Mouse (Mus musculus): ENCODE results near the gene Mical1.

The Mical1 gene

DNA sequence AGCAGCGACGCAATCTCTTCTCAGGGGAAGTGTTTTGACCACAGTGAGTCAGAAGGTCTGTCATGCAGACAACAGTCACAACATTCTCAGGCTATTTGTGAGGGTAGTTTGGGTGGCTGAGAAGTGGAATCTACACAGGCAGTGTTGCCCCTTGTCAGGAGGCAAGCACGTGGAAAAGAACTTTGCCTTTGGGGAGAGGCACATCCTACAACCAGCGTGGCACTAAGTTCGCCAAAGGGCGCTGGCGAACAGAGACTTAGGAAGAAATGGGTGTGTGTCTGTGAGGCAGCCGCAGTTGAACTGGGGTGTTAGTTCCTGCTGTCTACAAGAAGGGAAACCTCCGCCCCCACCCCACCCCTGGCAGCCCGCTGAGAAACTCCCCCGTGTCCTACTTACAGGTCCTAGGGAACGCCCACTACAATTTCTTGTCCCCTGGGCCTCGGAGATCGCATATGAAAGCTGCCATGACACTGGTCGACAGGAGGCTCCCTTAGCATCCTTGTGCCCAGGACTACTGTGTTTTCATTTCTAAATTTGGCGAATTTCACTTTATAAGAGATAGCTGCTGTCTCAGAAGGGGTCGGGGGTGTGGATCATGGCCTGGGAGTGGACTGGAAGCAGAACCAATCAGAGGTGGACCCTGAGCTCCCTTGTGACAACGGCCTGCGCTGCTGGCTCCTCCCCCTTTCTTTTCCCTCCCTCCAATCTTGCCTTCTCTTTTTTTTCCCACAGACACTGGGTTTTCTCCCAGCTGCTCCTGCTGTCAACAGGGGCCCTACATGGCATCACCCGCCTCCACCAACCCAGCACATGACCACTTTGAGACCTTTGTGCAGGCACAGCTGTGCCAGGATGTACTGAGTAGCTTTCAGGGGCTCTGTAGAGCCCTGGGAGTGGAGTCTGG is 1.4 kb downstream of the Mical1 start:
- peak; percentile 70 to 84 for DNase-seq

DNA sequence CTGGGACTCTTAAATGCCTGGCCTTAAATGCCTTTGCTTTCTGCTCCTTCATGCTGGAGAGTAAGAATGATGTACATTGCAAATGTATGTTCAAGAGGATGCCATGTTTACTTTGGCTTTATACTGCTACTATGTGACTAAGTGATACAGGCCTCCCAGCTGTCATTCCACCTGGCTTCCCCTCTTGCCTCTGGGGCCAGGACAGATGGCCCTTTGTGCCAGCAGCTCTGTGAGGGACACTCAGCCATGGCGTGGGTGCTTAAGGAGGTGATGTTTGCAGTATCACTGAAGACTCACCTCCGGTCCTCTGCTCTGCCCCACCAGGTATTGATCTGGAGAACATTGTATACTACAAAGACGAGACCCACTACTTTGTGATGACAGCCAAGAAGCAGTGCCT is 3.8 kb downstream of the Mical1 start:
- no peak for DNase-seq

DNA sequence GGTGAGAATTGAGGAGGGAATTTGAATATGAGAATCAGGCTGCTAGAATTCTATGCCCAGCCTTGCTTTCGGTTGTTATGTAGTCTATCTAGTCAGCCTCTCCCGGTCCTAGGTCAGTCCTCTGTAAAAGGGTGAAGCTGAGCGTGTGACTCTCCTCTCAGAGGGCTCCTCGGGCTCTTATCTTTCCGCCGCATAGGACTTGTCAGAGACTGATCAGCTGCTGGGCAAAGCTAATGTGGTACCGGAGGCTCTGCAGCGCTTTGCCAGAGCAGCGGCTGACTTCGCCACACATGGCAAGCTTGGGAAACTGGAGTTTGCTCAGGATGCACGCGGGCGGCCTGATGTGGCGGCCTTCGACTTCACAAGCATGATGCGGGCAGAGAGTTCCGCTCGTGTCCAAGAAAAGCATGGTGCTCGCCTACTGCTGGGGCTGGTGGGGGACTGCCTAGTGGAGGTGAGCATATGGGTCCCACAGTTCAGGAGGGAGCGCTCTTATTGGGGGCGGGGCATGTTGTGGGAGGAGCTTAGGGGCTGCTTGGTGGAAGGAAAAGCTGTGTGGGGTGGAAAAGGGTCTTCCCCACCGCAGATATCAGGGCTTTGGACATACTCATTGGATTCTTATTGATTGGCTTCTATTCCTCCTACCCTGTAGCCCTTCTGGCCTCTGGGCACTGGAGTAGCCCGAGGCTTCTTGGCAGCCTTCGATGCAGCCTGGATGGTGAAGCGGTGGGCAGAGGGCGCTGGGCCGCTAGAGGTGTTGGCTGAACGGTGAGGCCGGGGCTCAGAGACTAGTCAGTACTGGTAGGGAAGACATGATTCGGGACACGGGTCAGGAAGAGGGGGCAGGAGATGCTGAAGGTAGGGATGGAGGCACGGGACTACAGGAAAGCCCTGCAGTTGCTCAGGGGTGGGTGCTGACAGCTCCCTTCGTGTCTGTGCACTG is 5.1 kb downstream of the Mical1 start:
- no peak for DNase-seq

DNA sequence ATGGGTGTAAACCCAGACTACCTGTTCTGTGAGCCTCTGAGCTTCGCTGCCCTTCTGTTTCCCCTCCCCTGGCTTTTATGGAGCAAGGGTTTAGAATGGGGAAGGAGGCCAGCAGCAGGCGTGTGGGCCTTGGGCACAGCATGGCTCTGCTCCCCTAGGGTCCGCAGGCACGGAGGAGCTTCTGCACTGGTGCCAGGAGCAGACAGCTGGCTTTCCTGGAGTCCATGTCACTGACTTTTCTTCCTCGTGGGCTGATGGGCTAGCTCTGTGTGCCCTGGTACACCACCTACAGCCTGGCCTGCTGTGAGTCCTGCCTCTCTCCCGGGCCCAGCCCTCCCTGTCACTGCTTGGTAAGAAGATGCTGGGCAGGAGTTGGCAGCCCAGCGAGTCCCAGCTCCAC is 6.3 kb downstream of the Mical1 start:
- DNase-seq: no peak

DNA sequence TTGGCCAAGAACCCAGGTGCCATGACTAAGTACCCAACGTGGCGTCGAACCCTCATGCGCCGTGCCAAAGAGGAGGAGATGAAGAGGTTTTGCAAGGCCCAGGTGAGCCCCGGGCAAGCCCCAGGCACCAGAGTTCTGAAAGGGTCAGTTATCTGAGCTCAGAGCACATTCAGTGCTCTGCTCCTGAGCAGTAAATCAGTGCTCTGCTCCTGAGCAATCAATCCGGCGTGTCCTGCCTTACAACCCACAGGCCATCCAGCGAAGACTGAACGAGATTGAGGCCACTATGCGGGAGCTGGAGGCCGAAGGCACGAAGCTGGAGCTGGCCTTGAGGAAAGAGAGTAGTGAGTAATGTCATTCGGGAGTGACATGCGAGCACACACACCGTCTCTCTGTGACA is 9.7 kb downstream of the Mical1 start:
- DNase-seq: no peak

DNA sequence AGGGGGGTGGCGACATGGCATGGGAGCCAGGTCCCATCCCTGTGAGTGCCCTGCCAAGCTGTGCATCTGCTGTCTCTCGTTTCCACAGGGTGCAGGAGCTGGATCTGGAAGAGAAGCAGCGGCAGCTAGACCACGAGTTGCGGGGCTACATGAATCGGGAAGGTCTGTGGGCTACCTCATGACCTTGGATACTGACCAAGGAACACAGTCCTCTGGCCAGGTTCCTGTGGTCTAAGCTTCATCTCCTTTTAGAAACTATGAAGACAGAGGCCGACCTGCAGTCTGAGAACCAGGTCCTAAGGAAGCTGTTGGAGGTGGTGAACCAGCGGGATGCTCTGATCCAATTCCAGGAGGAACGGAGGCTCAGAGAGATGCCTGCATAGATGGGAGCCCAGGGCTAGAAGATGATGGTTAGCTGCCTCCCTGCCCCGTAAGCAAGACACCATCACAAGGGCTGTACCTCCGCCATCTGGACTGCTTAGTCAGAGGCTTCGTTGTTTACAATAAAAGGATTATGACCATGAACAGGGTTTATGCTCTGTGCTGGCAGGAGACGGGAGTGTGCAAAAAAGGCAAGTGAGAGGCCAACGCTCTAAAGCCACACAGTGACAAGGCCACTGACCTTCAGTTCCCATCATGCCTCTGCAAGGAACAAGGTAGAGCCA is 10.5 kb downstream of the Mical1 start:
- no peak for DNase-seq

DNA sequence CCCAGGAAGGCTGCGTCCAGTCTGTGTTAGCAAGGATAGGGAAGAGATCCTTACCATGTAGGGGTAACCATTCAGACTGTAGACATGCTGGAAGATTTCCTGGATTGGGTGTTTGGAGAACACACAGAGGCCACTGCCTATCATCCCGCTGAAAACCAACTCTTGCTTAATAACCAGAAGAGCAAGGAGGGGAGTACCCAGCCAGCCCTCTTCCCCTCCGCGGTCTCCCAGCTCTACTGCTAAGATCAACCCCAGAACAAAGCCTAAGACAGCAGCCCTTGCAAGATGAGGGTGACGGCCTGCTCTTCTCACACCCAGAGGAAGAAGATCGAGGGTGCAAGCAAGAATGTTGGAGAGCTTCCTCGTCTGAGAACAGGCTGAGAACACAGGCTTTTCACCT is 12.8 kb downstream of the Mical1 start:
- no peak for DNase-seq

DNA sequence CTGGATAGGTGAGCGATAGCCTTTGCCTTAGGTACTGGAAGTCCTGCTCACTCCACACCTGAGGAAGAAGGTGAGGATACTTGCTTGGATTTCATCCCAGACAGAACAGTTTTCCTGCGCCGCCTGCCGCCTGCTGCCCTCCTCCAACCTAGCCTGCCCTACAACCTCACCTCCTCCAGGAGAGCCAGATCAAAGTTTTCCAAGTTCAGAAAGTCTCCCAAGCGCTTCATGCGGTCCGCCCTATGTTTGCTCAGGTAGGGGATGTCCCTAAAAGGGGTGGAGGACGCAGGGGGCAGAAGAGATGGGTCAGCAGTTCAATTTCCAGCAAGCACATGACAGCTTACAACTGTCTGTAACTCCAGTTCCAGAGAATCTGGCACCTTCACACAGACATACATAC is 13.2 kb downstream of the Mical1 start:
- DNase-seq: peak in 1 of 2 experiments; percentile 51

DNA sequence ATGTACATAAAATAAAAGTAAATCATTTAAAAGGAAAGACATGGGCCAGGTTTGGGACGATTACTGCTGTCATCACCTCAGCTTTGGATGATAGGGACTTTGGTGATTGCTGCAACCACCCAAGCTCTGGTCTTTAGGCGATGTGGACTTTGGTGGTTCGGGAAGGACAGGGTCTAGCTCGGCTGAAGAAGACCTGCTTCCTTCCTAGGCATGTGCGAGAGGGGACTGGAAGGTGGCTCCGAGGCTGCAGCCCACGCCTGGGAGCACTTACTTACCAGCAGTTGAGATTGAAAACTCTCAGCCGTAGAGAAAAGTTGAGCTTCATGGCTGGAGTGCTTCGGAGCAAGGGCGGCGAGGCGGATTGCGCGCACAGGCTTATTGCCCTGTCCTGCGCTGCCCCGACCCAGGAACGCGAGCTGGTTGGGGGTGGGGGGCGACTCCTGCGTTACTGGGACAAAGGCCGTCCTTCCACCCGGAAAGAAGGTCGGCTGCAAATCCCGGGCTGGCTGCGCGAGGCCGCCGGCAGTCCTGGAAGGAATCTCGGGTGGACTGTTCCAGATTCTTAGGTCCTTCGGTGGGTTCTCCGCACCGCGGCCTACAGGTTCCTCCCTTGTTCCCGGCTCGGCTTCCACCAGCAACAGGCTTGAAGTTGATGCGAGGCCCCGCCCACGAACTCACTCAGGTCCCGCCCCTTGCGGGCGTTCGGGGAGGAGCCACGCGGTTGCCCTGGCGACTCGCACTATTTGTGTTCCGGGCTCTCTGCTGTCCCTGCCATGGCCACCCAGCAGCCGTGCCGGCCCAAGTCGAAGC is 13.8 kb downstream of the Mical1 start, which contains the start of the genes Smpd2 and Ppil6:
TSS of gene Smpd2 (minus strand) at position 662 of the 810 bp plus-strand sequence.
TSS of gene Ppil6 (plus strand) at position 732 of the 810 bp plus-strand sequence.
- peak; percentile 97 to 98 for DNase-seq

DNA sequence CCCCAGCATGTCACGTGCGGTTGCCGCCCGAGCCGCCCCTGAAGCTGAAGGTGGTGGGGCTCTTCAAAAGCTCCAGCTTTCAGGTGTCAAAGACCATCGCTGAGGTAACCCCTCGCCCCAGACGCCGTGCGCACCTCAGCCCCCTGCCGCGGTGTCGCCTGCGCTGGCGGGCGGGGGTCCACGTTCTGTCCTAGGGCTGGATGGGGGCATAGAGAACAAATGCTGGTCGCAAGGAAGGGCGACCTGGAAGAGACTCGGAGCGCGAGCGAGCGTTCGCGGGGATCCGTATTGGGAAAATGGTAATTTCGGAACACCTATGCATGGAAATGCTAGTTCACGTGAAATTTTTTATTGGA is 14.4 kb downstream of the Mical1 start:
- DNase-seq: no peak

DNA sequence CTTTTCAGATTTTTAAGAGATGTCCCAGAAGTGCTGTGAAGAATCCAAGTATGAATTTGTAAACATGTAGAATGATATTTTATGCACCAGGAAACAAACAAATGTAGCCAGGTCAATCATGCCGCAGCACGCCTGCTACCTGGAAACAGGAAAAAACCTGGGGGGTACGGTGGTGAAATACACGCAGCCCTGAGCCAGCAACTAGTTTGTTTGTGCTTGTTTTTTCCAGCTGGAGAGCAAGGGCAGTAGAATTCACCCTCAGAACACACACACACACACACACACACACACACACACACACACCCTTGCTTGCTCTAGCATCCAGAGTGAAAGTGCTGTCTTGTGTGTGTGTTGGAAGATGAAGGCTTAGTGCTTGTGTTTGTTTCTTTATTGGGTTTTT is 15.0 kb downstream of the Mical1 start:
- peak; percentile 35 to 36 for DNase-seq

DNA sequence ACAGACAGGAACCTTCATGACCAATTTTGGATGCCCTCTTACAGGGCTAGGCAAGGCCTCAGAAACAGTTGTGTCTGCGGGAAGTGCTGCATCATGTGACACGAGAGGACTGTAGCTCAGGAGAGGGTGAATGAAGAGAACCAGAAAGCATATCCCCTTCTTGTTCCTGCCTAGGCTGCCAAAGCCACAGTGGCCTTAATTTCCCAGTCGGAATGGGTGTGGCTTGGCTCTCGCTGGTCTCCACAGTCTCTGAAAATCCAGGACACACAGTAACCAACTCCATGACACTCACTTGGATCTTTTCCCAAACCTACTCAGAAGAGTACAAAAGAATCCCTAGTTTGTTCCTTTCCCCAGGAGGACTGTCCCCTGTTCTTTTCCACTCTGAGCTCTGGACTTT is 24.8 kb downstream of the Mical1 start:
- peak in 1 of 2 experiments; percentile 36 for DNase-seq

DNA sequence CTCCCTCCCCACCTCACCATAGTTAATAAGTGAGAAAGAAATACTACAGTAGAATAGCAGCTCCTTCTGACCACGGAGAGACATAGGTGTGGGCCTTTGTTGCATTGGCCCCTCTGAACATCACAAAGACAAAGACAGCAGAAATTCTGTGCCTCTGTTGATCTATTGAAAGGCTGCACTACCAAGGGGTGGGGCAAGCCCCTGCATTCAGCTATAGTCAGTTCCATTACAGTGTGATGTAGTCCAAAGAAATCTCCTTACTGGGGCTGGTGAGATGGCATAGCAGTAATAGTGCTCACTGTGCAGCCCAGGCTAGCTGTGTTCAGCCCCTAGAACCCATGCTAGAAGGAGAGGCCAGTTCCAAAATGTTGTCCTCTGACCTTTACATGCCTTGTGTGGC is 28.9 kb downstream of the Mical1 start:
- no peak for DNase-seq

DNA sequence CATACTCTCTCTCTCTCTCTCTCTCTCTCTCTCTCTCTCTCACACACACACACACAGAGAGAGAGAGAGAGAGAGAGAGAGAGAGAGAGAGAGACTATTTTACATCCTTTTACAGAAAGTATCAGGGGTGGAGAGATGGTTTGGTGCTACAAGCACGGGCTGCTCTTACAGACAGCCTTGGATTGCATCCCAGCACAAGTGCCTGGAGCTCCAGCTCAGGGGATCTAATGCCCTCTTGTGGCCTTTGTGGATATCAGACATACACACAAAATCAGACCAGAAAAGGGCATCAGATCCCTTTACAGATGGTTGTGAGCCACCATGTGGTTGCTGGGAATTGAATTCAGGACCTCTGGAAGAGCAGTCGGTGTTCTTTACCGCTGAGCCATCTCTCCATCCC is 29.3 kb downstream of the Mical1 start:
- peak; percentile 63 to 75 for DNase-seq

DNA sequence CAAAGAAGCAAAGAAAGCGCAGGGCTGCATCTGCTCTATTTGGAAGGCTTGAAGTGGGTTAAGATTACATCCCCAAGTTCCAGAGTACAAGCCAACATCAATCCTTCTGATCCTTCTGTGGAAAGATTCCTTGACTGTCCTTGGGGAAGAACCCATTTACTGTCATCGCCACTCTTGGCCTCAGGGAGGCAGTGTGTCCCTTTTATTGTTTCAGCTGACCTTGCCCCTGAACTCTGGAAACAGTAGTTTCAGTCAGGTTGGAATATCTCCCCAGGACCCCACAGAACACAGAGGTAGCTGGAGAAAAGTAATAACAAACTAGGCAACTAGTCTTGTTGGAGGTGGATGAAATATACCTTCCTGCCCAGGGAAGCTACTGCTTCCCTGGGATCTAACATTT is 33.0 kb downstream of the Mical1 start:
- DNase-seq: peak in 1 of 2 experiments; percentile 39

DNA sequence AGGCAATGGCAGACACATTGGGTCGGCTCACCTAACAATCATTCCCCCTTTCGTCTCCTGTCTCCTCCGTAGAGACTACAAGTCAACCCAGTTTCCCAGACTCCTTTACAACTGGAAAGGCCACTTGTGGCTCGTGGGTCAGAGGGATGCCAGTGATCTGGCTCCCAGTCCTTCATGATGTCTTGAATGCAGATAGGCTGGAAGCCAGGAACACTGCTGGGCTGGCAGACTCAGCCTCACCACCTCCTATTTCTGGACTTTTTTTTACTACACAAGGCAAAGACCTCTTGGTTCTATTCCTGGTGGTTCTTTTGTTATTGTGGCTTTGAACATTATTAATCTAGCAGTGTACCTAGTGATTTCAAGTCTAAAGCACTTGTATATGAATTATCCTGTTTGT is 38.2 kb downstream of the Mical1 start:
- DNase-seq: no peak

DNA sequence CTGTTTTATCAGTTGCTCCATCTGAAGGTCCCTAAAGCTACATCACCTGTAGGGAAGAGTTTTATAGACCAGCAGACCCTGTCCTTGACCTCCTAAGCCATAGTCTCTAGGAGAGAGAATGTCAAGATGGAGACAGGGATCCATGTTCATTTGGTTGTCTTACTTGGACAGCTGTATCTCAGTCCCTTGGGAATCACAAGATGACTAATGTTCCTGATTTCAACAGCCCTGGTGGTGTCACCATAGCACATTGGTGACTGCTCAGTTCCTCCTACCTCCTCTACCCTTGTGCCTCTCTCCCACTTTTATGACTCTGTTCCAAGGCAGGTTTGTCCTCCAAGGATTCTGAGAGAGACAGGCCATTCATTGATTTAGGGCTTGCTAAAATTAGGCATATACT is 38.8 kb downstream of the Mical1 start:
- DNase-seq: no peak

DNA sequence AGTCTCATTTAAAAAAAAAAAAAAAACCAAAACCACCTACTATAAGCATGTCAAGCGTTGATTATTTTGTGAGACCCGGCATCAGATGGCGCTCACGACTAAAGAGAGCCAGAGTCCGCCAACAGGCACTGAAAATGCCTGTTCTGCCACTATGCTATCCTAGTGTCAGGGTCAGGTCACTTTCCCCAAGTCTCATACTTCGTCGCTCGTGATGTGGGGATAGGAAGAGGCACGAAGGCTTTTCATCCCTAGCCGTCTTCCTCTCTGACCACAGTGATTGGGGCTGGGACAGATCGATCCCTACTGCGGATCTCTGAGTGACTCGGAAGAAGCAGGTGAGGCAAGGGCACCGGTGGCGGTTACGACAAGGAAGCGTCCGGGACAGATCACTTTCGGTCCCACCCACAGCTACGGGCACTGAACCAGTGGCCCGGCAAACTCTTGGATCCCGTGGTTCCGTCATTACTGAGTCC is 42.4 kb downstream of the Mical1 start:
- peak; percentile 76 to 87 for DNase-seq

DNA sequence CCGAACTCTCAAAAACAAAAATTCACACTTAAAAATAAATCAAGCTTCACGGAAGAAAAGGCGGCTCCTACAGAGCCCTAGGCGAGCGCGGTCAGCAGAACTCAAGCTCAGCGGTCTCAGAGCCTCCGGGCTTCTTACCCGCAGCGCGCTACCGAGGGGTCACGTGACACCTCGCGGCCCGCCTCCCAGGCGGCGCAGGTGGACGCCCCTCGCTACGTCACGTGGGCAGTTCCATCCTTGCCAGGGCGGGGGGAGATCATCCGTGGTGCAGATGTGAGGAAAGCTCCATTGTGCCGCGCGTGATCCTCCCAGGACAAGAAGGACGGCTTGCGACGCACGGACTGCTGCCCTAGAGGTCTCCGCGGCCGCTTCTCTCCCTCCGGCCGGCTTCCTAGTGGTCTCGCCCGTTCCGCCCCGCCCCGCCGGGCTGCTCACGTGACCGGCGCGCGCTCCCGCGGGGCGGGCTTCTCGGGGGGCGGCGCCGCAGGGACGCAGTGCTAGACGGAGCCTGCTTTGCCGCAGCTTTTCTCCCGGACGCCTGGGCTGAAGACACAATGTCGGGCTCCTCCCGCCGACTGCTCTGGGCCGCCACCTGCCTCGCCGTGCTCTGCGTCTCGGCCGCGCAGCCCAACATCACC is 43.0 kb downstream of the Mical1 start, which contains the start of gene Cd164:
TSS of gene Cd164 (plus strand) at position 434 of the 638 bp plus-strand sequence.
- DNase-seq: peak; percentile 94 to 97

DNA sequence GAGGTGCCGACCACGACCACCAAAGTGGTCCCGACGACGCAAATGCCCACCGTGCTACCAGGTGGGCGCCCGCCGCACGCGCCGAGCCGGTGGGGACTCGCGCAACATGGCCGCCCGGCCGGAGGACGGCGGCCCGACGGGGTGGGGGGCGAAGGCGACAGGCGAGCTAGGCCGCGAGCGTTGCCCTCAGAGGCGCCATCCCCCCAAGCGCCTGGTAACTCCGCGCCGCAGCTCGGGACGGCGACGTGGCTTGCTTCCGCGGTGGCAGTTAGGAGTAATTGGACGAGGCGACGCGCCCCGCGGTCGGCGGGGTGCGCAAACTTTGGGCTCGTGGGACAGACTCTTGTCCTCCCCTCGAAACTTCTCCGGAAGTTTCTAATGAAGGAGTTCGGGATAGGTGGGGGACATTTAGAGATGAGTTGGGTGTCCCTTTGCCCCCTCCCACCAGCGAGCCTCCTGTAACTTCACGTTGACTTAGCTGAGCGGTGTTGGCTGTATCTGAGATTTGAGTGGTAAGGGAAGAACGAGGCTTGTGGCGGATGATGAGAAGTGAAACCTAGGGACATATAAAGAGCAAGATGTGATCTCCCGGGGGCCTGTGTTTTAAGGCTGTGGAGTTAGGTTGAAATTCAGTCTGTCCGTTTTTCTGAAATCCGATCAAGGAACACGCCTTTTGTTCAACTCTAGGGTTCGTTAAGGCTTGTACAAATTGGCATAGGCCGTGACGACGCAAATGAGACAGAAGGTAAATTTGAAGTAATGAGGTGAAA is 43.7 kb downstream of the Mical1 start:
- peak; percentile 68 to 82 for DNase-seq

DNA sequence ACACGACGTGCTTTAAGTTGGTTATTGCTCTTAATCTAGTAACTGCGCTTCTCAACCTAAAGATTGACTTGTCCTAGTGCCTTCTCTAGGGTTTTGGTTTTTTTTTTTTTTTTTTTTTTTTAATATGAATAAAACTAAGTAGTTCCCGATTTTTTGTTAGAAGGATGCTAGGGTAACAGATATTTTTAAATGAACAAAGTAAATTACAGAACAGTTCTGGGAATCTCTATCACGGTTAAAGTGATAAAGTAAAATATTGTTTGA is 44.2 kb downstream of the Mical1 start:
- DNase-seq: no peak

All from kidney, postnatal 4 days (tissue).